Mouse (Mus musculus): ENCODE data around the gene Rab3gap2. TPM values are rescaled to one million over a fixed set of nuclear protein-coding genes. Genes with fewer than 3 reads are reported as not detected.

The Rab3gap2 gene
- polyA plus RNA-seq, 1 experiment from 2014 or later, result 20.9 TPM

GRCm38 (mm10) chr1:185201994-185202393, 1.9 kb upstream of the Rab3gap2 start:
- H3K4me1 ChIP-seq, result peaks cover 24% of the 10 kb centered on the region
- WGBS, result 74% methylated on average over 2 of the region's 2 CpGs
- H3K9ac ChIP-seq, result no peak overlapping the region
- H3K9me3 ChIP-seq (replicated peaks), result no peaks in the 10 kb centered on the region
- H3K36me3 ChIP-seq, result no peaks in the 10 kb centered on the region
- H3K27ac ChIP-seq, result no peak overlapping the region
- ATAC-seq (replicated peaks; ENCODE audit: low FRiP score), result no peak
- H3K27me3 ChIP-seq, result no peaks in the 10 kb centered on the region
- H3K4me2 ChIP-seq, result no peak overlapping the region
- no peak overlapping the region for H3K4me3 ChIP-seq (replicated peaks)

- Histone ChIP-seq H3K4me2 (peak overlapping the region; percentile 91), H3K27ac (peak overlapping the region; percentile 84), H3K4me1 (peaks cover 24% of the 10 kb centered on the region), H3K9me3 (replicated peaks) (no peaks in the 10 kb centered on the region), H3K27me3 (no peaks in the 10 kb centered on the region), H3K4me3 (replicated peaks) (peak overlapping the region; percentile 99), H3K9ac (peak overlapping the region; percentile 52), H3K36me3 (peaks cover 9% of the 10 kb centered on the region)
- 4% methylated on average over 23 of the region's 23 CpGs for WGBS
- ATAC-seq (replicated peaks; ENCODE audit: low FRiP score), result peak; percentile 0; the same call in 1 of the 2 replicates
Measured at GRCm38 (mm10) chr1:185203196-185203908, 565 bp upstream of the Rab3gap2 start.

DNA sequence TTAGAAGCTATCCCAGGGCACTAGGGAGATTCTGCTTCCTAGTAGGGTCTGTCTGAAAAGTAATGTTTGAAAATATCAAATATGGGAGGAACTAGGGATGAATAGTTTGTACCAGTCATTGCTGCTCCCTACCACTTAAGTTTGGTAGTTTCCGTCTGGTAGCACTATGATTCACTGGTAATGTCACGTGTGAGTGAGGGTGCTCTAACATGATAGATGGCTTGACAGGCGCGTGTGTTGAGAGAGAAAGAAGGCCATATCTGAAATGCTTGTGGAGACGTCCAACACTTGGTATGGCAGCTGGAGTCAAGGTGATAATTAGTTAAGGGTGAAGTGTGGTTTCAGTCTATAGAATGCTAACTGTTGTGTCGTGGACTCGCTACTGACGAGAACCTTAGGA, 1.2 kb downstream of the Rab3gap2 start:
- Histone ChIP-seq H3K4me2 (peak overlapping the region; percentile 91), H3K9me3 (replicated peaks) (no peaks in the 10 kb centered on the region), H3K27me3 (no peaks in the 10 kb centered on the region), H3K4me3 (replicated peaks) (peak overlapping the region; percentile 99), H3K4me1 (peaks cover 33% of the 10 kb centered on the region), H3K36me3 (peaks cover 9% of the 10 kb centered on the region), H3K27ac (no peak overlapping the region), H3K9ac (0 out of 2 replicates have a peak overlapping the region, but pooled peaks have one; percentile 92)
- 69% methylated on average over 8 of the region's 8 CpGs for WGBS
- ATAC-seq (replicated peaks; ENCODE audit: low FRiP score), result no peak

DNA sequence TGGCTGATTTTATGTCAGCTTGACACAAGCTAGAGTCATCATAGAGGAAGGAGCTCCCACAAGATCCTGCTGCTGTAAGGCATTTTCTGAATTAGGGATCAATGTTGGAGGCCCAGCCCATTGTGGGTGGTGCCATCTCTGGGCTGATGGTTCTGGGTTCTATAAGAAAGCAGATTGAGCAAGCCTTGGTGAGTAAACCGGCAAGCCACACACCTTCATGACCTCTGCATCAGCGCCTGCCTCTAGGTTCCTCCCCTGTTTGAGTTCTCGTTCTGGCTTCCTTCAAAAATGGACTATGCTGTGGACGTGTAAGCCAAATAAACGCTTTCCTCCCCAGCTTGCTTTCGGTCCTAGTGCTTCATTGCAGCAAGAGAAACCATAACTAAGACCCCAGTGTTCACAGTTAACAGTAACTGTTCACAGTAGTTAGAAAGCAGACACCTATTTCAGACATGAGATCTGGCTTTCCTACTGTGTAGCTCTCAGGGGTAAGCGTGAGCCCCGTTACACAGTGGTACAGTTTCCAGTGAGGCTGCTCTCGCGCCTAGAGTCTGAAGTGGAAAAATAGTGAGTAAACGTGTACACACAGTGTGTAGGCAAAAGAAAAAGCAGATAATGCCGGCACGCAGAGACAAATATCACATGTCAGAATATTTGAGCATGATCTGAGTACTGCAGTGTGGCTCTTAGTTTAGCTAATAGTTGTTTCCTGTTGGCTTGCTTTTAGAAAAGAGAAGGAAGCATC, 4.1 kb downstream of the Rab3gap2 start:
- H3K27ac ChIP-seq, result no peak overlapping the region
- 88% methylated on average over 13 of the region's 13 CpGs for WGBS
- H3K9me3 ChIP-seq (replicated peaks), result no peaks in the 10 kb centered on the region
- H3K4me2 ChIP-seq, result no peak overlapping the region
- H3K9ac ChIP-seq, result no peak overlapping the region
- H3K27me3 ChIP-seq, result no peaks in the 10 kb centered on the region
- H3K4me3 ChIP-seq (replicated peaks), result no peak overlapping the region
- peaks cover 15% of the 10 kb centered on the region for H3K36me3 ChIP-seq
- no peak for ATAC-seq (replicated peaks; ENCODE audit: low FRiP score)
- peaks cover 25% of the 10 kb centered on the region for H3K4me1 ChIP-seq

GRCm38 (mm10) chr1:185208766-185209165, 4.8 kb downstream of the Rab3gap2 start:
- WGBS, result 87% methylated on average over 8 of the region's 8 CpGs
- no peak overlapping the region for H3K4me2 ChIP-seq

GRCm38 (mm10) chr1:185209641-185210176, 5.8 kb downstream of the Rab3gap2 start:
- WGBS, result 40% methylated on average over 8 of the region's 8 CpGs
- H3K27ac ChIP-seq, result no peak overlapping the region

More at GRCm38 (mm10) chr1:185208766-185209165, 4.8 kb downstream of the Rab3gap2 start:
- ATAC-seq (replicated peaks; ENCODE audit: low FRiP score), result no peak
- peaks cover 15% of the 10 kb centered on the region for H3K36me3 ChIP-seq
- H3K27me3 ChIP-seq, result no peaks in the 10 kb centered on the region
- H3K4me1 ChIP-seq, result peaks cover 22% of the 10 kb centered on the region
- H3K27ac ChIP-seq, result no peak overlapping the region
- H3K9me3 ChIP-seq (replicated peaks), result no peaks in the 10 kb centered on the region
- no peak overlapping the region for H3K4me3 ChIP-seq (replicated peaks)
- no peak overlapping the region for H3K9ac ChIP-seq

DNA sequence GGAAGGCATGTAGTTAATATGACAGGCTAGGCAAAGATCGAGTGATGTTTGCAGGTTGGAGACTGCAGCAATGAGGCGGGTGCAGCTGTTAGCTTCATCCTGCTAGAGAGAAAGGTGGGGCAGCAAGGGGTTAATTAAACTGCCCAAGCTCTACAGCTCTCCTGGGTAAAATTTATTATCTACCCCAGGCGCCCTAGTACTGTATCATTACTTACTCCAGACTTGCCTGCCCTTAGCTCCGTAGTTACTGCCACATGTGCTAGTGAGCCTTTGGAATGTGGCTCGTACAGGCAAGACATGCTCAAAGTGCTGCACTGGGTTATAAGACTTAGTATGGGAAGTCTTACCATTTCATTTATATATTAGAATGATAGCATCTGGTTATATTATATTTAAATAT, 12.4 kb downstream of the Rab3gap2 start:
- peaks cover 18% of the 10 kb centered on the region for H3K4me1 ChIP-seq
- no peaks in the 10 kb centered on the region for H3K27me3 ChIP-seq
- H3K4me2 ChIP-seq, result no peak overlapping the region; the same call in 1 of the 2 replicates
- H3K9ac ChIP-seq, result no peak overlapping the region
- no peak overlapping the region for H3K4me3 ChIP-seq (replicated peaks)
- WGBS, result 12% methylated on average over 5 of the region's 5 CpGs
- H3K27ac ChIP-seq, result peak overlapping the region; percentile 54; the same call in 1 of the 2 replicates
- ATAC-seq (replicated peaks; ENCODE audit: low FRiP score), result peak; percentile 95
- H3K9me3 ChIP-seq (replicated peaks), result no peaks in the 10 kb centered on the region
- H3K36me3 ChIP-seq, result peaks cover 13% of the 10 kb centered on the region

More at GRCm38 (mm10) chr1:185209641-185210176, 5.8 kb downstream of the Rab3gap2 start:
- Histone ChIP-seq H3K36me3 (peaks cover 22% of the 10 kb centered on the region), H3K27me3 (no peaks in the 10 kb centered on the region), H3K9me3 (replicated peaks) (no peaks in the 10 kb centered on the region), H3K9ac (no peak overlapping the region), H3K4me1 (peaks cover 19% of the 10 kb centered on the region), H3K4me2 (no peak overlapping the region), H3K4me3 (replicated peaks) (no peak overlapping the region)
- ATAC-seq (replicated peaks; ENCODE audit: low FRiP score), result peak; percentile 74; the same call in 1 of the 2 replicates

GRCm38 (mm10) chr1:185216762-185217161, 12.8 kb downstream of the Rab3gap2 start:
- peaks cover 18% of the 10 kb centered on the region for H3K4me1 ChIP-seq
- H3K4me2 ChIP-seq, result no peak overlapping the region; the same call in 1 of the 2 replicates
- H3K27ac ChIP-seq, result peak overlapping the region; percentile 71
- no peak overlapping the region for H3K9ac ChIP-seq
- H3K27me3 ChIP-seq, result no peaks in the 10 kb centered on the region
- WGBS, result 7% methylated on average over 2 of the region's 2 CpGs
- H3K9me3 ChIP-seq (replicated peaks), result no peaks in the 10 kb centered on the region
- ATAC-seq (replicated peaks; ENCODE audit: low FRiP score), result peak; percentile 92
- peaks cover 13% of the 10 kb centered on the region for H3K36me3 ChIP-seq
- no peak overlapping the region for H3K4me3 ChIP-seq (replicated peaks)

- Histone ChIP-seq H3K4me1 (peaks cover 18% of the 10 kb centered on the region), H3K4me2 (no peak overlapping the region), H3K9me3 (replicated peaks) (no peaks in the 10 kb centered on the region), H3K9ac (no peak overlapping the region), H3K36me3 (peaks cover 16% of the 10 kb centered on the region), H3K4me3 (replicated peaks) (no peak overlapping the region), H3K27me3 (no peaks in the 10 kb centered on the region), H3K27ac (no peak overlapping the region)
- ATAC-seq (replicated peaks; ENCODE audit: low FRiP score), result no peak
- 55% methylated on average over 5 of the region's 5 CpGs for WGBS
Measured at GRCm38 (mm10) chr1:185217966-185218365, 14.0 kb downstream of the Rab3gap2 start.

DNA sequence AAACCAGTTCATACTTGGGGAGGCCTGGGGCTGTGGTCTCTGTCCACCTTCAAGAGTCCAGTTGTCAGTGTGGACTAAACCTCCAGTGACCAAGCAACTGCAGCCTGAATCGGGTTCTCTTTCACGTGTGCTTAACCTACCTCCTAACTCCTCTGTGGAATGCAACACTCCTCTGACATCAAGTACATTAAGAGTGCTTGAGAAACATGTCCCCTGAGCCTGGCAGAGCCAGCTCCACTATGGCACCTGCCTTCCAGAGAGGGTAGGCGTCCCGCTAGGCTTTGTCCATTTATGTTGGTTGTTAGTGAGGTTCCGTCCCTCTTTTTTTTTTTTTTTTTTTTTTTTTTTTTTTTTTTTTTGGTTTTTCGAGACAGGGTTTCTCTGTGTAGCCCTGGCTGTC, 23.0 kb downstream of the Rab3gap2 start:
- Histone ChIP-seq H3K27me3 (no peaks in the 10 kb centered on the region), H3K36me3 (peaks cover 38% of the 10 kb centered on the region), H3K4me1 (peaks cover 18% of the 10 kb centered on the region), H3K4me3 (replicated peaks) (no peak overlapping the region), H3K4me2 (no peak overlapping the region), H3K27ac (no peak overlapping the region), H3K9ac (no peak overlapping the region), H3K9me3 (replicated peaks) (no peaks in the 10 kb centered on the region)
- ATAC-seq (replicated peaks; ENCODE audit: low FRiP score), result no peak
- 88% methylated on average over 6 of the region's 6 CpGs for WGBS

DNA sequence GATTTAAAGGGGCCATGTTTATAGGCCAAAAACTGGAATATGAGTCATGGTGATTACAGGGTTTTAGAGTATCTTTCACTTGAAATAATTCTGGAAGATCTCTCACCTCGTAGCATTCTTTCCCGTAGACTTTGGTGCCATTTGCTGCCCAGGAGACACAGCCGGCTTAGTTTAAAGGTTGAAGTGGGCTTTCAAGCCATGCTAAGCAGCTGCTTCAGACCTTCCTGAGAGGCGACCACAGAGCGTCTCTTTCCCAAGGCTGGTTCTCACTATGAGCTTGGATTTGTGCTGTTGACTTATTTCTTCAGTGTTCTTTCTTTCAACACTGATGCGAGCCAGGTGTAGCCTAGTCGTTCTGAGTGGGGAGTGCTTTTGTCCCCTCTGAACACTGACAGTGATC, 23.8 kb downstream of the Rab3gap2 start:
- H3K4me2 ChIP-seq, result no peak overlapping the region
- H3K9ac ChIP-seq, result no peak overlapping the region
- H3K9me3 ChIP-seq (replicated peaks), result no peaks in the 10 kb centered on the region
- ATAC-seq (replicated peaks; ENCODE audit: low FRiP score), result no peak
- 59% methylated on average over 7 of the region's 7 CpGs for WGBS
- H3K4me3 ChIP-seq (replicated peaks), result no peak overlapping the region
- H3K27ac ChIP-seq, result peak overlapping the region; percentile 46; the same call in 1 of the 2 replicates
- H3K4me1 ChIP-seq, result peaks cover 18% of the 10 kb centered on the region
- peaks cover 31% of the 10 kb centered on the region for H3K36me3 ChIP-seq
- no peaks in the 10 kb centered on the region for H3K27me3 ChIP-seq

All from kidney, embryonic 15.5 days (tissue).